Mouse (Mus musculus) erythroblast, embryonic 14.5 days (primary cell): ENCODE results near the gene Slc48a1. TPM values are rescaled to one million over a fixed set of nuclear protein-coding genes. Genes with fewer than 3 reads are reported as not detected.

Experiments used
- H3K27me3 ChIP-seq: 2 replicates; pipeline ENCODE4 v1.6.1; 2012; ENCODE audit warnings: inconsistent platforms; ENCODE audit not compliant: control insufficient read depth
- H3K36me3 ChIP-seq: 2 replicates; pipeline ENCODE4 v1.6.1; 2012; ENCODE audit warnings: mild to moderate bottlenecking, inconsistent platforms; ENCODE audit not compliant: control insufficient read depth
- H3K4me1 ChIP-seq: 2 replicates; pipeline ENCODE4 v1.6.1; 2012; ENCODE audit warnings: inconsistent platforms; ENCODE audit not compliant: control insufficient read depth
- H3K4me3 ChIP-seq: replicated peaks from 2 replicates; pipeline ENCODE3; 2012; ENCODE audit warnings: moderate library complexity, mild to moderate bottlenecking, inconsistent platforms
- H3K9me3 ChIP-seq: 2 replicates; pipeline ENCODE4 v1.6.1; 2012; ENCODE audit warnings: low read length, inconsistent platforms, mixed read lengths; ENCODE audit not compliant: control insufficient read depth
- GATA1 ChIP-seq: IDR thresholded peaks from 2 replicates; pipeline ENCODE4 v1.6.1; 2012; ENCODE audit warnings: low read length, inconsistent platforms, mixed read lengths
- TAL1 ChIP-seq: IDR thresholded peaks from 3 replicates; pipeline ENCODE4 v1.6.1; 2012; ENCODE audit warnings: low read length, inconsistent platforms, mixed read lengths
- polyA plus RNA-seq: library from polyadenylated mRNA; stranded (reverse); fragments of >175 nt; gene quantifications from 2 replicates; pipeline ENCODE4 v1.2.3, GENCODE M21; 2012

The Slc48a1 gene
- polyA plus RNA-seq, 1 experiment, result 32.7 TPM

DNA sequence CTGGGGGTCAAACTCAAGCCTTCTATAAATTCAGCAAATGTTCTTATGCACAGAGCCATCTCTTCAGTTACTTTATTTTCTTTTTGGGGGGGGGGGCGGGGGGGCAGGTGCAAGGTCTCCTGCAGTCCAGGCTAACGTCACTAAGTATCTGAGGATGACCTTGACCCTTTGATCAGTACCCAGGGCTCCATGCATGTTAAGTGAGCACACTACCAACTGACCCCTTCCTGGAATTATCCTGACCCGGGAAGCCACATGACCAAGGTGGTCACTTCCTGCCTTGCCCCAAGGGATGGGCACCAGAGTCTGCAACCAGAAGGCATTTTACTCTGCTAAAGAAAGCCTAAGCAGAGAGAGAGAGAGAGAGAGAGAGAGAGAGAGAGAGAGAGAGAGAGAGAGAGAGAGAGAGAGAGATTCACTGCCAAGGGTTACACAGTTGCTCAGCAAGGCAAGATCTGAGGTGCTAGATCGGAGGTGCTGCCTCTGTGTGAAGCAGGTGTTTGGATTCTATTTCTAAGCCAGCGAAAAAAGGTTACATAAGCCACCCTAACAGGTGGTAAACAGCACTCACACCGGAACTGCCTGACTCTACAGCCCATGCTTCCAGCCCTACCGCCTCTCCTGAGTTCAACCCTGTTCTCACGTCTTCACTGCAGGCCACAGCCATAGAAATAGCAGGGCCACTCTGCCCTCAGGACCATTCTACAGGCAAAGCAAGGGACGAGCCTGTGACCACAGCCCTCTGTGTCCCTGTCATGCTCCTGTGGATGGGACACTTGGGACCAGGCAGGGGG is 14.9 kb upstream of the Slc48a1 start:
- Histone ChIP-seq H3K27me3 (peaks cover 50% of the 10 kb centered on the region), H3K9me3 (no peaks in the 10 kb centered on the region; the same call in 1 of the 2 replicates), H3K4me3 (no peak overlapping the region), H3K36me3 (no peaks in the 10 kb centered on the region), H3K4me1 (peaks cover 6% of the 10 kb centered on the region)
- TF ChIP-seq TAL1 (no peak), GATA1 (no peak)

DNA sequence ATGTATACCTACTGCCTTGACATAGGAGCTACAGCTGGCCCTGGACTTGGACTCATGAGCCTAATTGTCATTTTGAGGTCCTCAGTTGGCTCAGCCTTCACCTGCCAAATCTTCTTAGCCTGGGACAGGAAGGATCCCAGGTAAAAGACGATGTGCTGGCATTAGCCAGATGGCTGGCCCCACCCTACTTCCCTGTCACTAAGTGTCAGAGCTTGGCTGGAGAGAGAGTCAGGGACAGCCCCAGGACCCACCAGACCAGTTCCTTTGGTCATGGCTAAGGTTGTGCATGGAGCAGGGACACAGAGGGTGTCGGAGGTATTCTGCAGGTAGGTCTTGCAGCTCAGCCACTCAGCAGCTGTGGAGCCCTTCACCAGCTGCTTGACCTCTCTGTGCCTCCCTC is 13.8 kb upstream of the Slc48a1 start:
- Histone ChIP-seq H3K9me3 (no peaks in the 10 kb centered on the region; the same call in 1 of the 2 replicates), H3K36me3 (no peaks in the 10 kb centered on the region), H3K4me3 (no peak overlapping the region), H3K27me3 (peaks cover 56% of the 10 kb centered on the region), H3K4me1 (peaks cover 6% of the 10 kb centered on the region)
- TF ChIP-seq GATA1, result no peak

DNA sequence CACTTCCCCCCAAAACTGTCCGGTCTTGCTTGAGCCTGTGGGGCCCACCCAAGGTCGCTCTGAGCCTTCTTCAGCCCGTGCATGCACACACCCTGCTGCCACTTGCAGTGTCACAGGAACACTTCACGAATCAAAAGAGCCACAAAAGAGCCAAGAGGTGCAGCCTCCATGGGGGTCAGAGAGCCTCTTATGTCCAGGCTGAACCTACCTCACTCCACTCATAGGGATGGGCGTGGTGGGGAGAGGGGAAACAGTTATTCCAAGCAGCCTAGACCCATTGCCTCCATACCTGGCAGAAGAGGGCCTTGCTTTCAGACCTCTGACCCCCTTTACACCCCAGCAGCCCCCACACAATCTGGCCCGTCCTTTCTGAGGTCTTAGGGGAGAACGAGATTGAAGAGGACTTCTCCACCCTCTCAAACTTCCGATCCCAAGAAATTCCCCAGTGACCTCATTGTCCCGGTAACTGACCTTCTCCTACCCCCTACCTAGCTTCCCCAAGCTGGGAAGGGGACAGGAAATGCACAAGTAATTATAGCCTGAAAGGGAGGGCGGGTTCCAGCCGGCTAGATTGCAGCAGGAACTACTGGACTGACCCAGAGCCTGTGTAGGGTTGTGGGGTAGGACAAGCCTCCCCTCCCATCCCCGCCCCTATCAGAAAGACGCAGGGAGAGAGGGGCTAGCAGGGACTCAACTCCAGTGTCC is 13.1 kb upstream of the Slc48a1 start:
- H3K9me3 ChIP-seq, result no peaks in the 10 kb centered on the region; the same call in 1 of the 2 replicates
- TF ChIP-seq TAL1, result no peak
- TF ChIP-seq GATA1, result no peak
- H3K36me3 ChIP-seq, result no peaks in the 10 kb centered on the region
- H3K4me3 ChIP-seq, result no peak overlapping the region
- H3K27me3 ChIP-seq, result peaks cover 64% of the 10 kb centered on the region
- H3K4me1 ChIP-seq, result peaks cover 6% of the 10 kb centered on the region

DNA sequence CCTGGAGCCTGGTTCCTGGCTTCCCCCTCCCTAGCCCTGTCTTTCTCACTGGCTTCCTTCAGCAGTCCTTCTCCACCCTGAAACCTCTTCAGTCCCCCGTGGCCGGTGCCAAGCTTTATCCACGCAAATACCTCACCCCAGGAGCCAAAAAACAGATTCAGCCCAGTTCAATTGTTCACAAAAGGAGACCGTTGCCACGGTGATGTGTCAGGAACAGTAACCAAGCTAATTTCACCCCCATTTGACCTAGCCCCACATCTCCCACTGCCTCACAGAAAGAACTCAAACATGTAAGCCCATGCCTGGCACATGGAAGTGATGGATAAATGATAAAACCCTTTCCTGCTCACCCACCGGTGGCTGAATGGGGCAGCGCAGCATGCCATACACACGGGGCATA is 12.1 kb upstream of the Slc48a1 start:
- Histone ChIP-seq H3K9me3 (no peaks in the 10 kb centered on the region; the same call in 1 of the 2 replicates), H3K4me3 (no peak overlapping the region), H3K36me3 (no peaks in the 10 kb centered on the region), H3K27me3 (peaks cover 72% of the 10 kb centered on the region), H3K4me1 (peaks cover 6% of the 10 kb centered on the region)
- TF ChIP-seq TAL1 (no peak), GATA1 (no peak)

DNA sequence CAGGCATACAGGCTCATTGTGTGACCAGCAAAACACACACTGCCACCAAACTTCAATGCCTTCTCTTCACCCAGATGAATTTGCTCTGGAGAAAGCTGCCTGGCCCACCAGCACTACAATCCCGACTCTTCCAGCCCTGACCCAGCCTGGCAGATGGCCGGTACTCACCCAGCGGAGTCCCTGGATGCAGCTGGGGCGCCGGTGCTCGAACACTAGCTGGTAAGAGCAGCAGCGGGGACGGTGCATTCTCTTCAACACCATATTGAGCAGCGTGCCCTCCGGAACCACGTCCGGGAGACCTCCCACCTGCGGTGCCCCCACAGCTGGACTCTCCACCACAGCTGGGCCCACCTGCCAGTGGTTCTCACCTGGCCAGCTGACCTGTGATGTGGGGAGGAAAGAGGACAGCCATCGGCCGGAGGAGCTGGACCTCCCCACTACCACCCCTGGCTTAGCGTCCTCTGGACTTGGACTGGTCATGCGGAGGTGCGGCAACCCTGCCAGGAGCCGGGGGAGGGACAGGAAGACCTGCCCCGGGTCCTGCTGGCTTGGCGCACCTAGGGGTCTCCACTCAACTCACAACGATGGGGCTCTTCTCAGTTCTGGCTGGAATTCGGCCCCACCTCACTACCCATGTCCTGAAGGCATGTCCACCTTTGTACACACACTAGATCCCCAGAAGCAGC is 11.6 kb upstream of the Slc48a1 start:
- peaks cover 6% of the 10 kb centered on the region for H3K4me1 ChIP-seq
- peaks cover 76% of the 10 kb centered on the region for H3K27me3 ChIP-seq

DNA sequence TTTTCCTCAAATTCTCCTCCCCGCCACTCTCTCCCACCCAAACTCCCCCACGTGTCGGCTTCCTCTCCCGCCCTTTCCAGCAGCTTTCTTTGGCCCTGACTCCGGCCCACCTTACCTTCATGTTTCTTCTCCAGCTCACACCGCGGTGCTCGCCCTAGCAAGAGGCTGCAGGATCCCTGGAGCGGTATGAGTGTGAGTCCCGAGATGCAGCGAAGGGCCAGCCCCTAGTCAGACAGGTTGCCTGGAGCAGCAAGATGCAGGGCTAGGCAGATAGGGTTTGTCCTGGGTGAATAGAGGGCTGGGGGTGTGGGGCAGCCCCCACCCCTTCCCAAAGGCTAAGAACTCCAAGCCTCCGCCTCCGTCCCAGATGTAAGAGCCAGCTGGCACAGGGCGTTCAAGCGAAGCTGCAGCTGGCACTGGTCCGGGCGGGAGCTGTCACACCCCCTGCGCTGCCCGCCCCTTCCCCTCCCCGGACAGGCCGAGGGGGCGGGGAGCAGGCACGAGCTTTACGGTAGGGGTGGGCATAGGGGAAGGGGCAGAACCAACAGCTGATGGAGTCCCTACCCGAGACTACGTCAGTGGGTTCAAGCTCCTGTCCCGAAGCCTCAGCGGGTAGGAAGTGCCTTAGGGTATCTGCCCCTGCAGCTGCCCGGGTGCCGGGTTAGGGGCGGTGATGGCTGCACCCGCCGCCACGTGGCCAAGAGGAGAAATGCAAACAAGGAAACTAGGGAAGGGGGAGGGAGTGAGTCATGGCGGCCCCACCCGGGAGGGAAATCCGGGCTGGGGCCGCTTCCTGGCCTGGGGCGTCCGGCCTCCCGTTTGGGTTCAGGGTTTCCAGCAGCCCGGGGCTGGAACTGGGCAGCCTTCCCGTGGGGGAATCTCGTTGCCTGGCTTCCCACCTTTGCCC is 10.8 kb upstream of the Slc48a1 start, which contains the start of gene Rapgef3:
Rapgef3 (minus strand) TSS at position 693 of the 907 bp plus-strand sequence.
- Histone ChIP-seq H3K9me3 (no peaks in the 10 kb centered on the region; the same call in 1 of the 2 replicates), H3K36me3 (no peaks in the 10 kb centered on the region), H3K4me1 (peaks cover 6% of the 10 kb centered on the region), H3K27me3 (peaks cover 76% of the 10 kb centered on the region), H3K4me3 (peak within 1 kb of the TSS; percentile 23)
- TF ChIP-seq TAL1 (no peak), GATA1 (no peak)

More for the DNA sequence above, 11.6 kb upstream of the Slc48a1 start:
- H3K9me3 ChIP-seq, result no peaks in the 10 kb centered on the region; the same call in 1 of the 2 replicates
- no peaks in the 10 kb centered on the region for H3K36me3 ChIP-seq
- no peak overlapping the region for H3K4me3 ChIP-seq
- TF ChIP-seq GATA1 (no peak), TAL1 (no peak)

DNA sequence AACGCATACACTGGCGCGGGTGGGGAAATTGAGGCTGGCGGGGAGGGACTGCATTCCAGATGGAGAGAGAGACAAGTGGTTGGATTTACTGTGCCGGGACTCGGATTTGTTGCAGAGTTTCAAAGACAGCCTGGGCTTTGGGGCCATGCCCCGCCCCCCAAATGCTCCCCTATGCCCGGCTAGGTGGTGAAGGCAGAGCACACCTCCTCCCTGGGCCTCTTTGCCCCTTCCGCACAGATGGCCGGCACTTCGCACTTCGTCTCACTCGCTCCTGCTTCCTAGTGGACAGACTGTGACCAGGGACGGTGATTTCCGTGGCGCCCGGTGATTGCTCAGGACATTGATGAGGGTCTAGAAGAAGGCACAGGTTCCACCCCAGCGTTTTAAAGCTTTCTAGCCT is 10.1 kb upstream of the Slc48a1 start:
- no peaks in the 10 kb centered on the region; the same call in 1 of the 2 replicates for H3K9me3 ChIP-seq
- H3K27me3 ChIP-seq, result peaks cover 76% of the 10 kb centered on the region
- H3K4me3 ChIP-seq, result no peak overlapping the region
- TF ChIP-seq GATA1 (no peak), TAL1 (no peak)
- H3K36me3 ChIP-seq, result no peaks in the 10 kb centered on the region
- H3K4me1 ChIP-seq, result peaks cover 6% of the 10 kb centered on the region

DNA sequence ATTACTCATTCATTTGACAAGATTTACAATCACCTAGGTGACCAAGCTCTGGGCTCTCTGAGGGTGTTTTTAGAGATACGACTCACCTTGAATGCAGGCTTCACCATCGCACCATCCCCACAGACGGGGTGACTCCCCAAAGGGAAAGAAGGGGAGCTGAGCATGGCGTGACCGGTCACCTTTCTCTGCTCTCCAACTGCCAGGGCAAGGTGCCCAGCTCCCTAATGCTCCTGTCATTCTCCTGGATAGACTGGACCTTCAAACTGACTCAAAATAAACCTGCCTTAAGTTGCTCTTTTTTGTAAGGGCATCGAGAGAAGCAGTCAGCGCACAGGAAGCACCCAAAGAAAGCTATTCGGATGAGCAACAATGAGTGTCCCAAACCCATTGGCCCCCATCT is 8.0 kb upstream of the Slc48a1 start:
- Histone ChIP-seq H3K4me1 (peaks cover 6% of the 10 kb centered on the region), H3K36me3 (no peaks in the 10 kb centered on the region), H3K9me3 (no peaks in the 10 kb centered on the region; the same call in 1 of the 2 replicates), H3K27me3 (peaks cover 67% of the 10 kb centered on the region), H3K4me3 (no peak overlapping the region)
- no peak for TF ChIP-seq GATA1
- no peak for TF ChIP-seq TAL1
